Mouse (Mus musculus) ES-Bruce4 (cell line): ENCODE results near the gene Cnn2. TPM values are rescaled to one million over a fixed set of nuclear protein-coding genes. Genes with fewer than 3 reads are reported as not detected.

ENCODE experiments used
- H3K27ac ChIP-seq: 2 replicates; pipeline ENCODE4 v1.5.1; 2012; ENCODE audit warnings: low read length, inconsistent platforms; ENCODE audit not compliant: insufficient read depth
- H3K27me3 ChIP-seq: 2 replicates; pipeline ENCODE4 v1.6.1; 2012; ENCODE audit warnings: mild to moderate bottlenecking, low read length, inconsistent platforms; ENCODE audit not compliant: control insufficient read depth, poor library complexity, insufficient read depth, severe bottlenecking
- H3K36me3 ChIP-seq: 2 replicates; pipeline ENCODE4 v1.6.1; 2012; ENCODE audit warnings: inconsistent platforms, mild to moderate bottlenecking, low read length, moderate library complexity; ENCODE audit not compliant: control insufficient read depth, poor library complexity, insufficient read depth, severe bottlenecking
- H3K4me1 ChIP-seq: one replicate; pipeline ENCODE4 v1.8.1; 2011; ENCODE audit warnings: low read length; ENCODE audit not compliant: control insufficient read depth, insufficient read depth
- H3K4me3 ChIP-seq: 2 replicates; pipeline ENCODE4 v1.5.1; 2011; ENCODE audit warnings: low read depth, mild to moderate bottlenecking, low read length
- H3K9ac ChIP-seq: 2 replicates; pipeline ENCODE4 v1.6.1; 2012; ENCODE audit warnings: low read depth, mild to moderate bottlenecking, inconsistent platforms; ENCODE audit not compliant: poor library complexity, severe bottlenecking
- H3K9me3 ChIP-seq: replicated peaks from 2 replicates; pipeline ENCODE4 v1.6.1; 2012; ENCODE audit warnings: mild to moderate bottlenecking, low read length, inconsistent platforms; ENCODE audit not compliant: control insufficient read depth, poor library complexity, insufficient read depth, severe bottlenecking
- CTCF ChIP-seq: IDR thresholded peaks from one replicate; pipeline ENCODE4 v1.8.1; 2011; ENCODE audit warnings: low read depth, low read length
- EP300 ChIP-seq: IDR thresholded peaks from 2 replicates; pipeline ENCODE4 v1.6.1; 2011; ENCODE audit warnings: low read depth, low read length; ENCODE audit not compliant: insufficient read depth
- POLR2A ChIP-seq: IDR thresholded peaks from one replicate; pipeline ENCODE4 v1.8.1; 2011; ENCODE audit warnings: low read length; ENCODE audit not compliant: insufficient read depth
- polyA plus RNA-seq: library from polyadenylated mRNA; stranded (reverse); fragments of >200 nt; gene quantifications from 2 replicates; pipeline ENCODE4 v1.2.4, GENCODE M21; 2011; ENCODE audit warnings: low read depth; ENCODE audit not compliant: missing spikeins, insufficient read depth, insufficient read length

Gene Cnn2
- polyA plus RNA-seq, 1 experiment = 156 TPM

- no peaks in the 10 kb centered on the region for H3K9me3 ChIP-seq
- H3K36me3 ChIP-seq = no peaks in the 10 kb centered on the region
- TF ChIP-seq POLR2A = no peak
- TF ChIP-seq EP300 = no peak
- no peak for TF ChIP-seq CTCF
- H3K4me1 ChIP-seq = no peaks in the 10 kb centered on the region
- no peak overlapping the region for H3K4me3 ChIP-seq
- no peaks in the 10 kb centered on the region for H3K27me3 ChIP-seq
- no peak overlapping the region for H3K27ac ChIP-seq
- no peak overlapping the region for H3K9ac ChIP-seq
These were observed 15.6 kb upstream of the Cnn2 start for GRCm38 (mm10) chr10:79972831-79973230.

- Histone ChIP-seq H3K36me3 (no peaks in the 10 kb centered on the region), H3K27me3 (no peaks in the 10 kb centered on the region)
- TF ChIP-seq EP300 (no peak), CTCF (no peak), POLR2A (no peak)
These were observed 14.3 kb upstream of the Cnn2 start for GRCm38 (mm10) chr10:79974087-79974486.

GRCm38 (mm10) chr10:79974668-79975067, 13.7 kb upstream of the Cnn2 start:
- Histone ChIP-seq H3K4me1 (no peaks in the 10 kb centered on the region), H3K36me3 (no peaks in the 10 kb centered on the region), H3K27ac (no peak overlapping the region), H3K9me3 (no peaks in the 10 kb centered on the region), H3K9ac (no peak overlapping the region), H3K27me3 (no peaks in the 10 kb centered on the region), H3K4me3 (no peak overlapping the region)
- TF ChIP-seq POLR2A = no peak
- TF ChIP-seq CTCF = no peak
- TF ChIP-seq EP300 = no peak

More at GRCm38 (mm10) chr10:79974087-79974486, 14.3 kb upstream of the Cnn2 start:
- no peaks in the 10 kb centered on the region for H3K9me3 ChIP-seq
- H3K27ac ChIP-seq = no peak overlapping the region
- no peak overlapping the region for H3K4me3 ChIP-seq
- H3K9ac ChIP-seq = no peak overlapping the region
- no peaks in the 10 kb centered on the region for H3K4me1 ChIP-seq

- H3K4me1 ChIP-seq = no peaks in the 10 kb centered on the region
- peak overlapping the region; percentile 21; the same call in 1 of the 2 replicates for H3K9ac ChIP-seq
- peak overlapping the region; percentile 31 for H3K4me3 ChIP-seq
- no peak for TF ChIP-seq POLR2A
- no peak for TF ChIP-seq EP300
- no peak for TF ChIP-seq CTCF
- no peak overlapping the region for H3K27ac ChIP-seq
- no peaks in the 10 kb centered on the region for H3K36me3 ChIP-seq
- no peaks in the 10 kb centered on the region for H3K9me3 ChIP-seq
- H3K27me3 ChIP-seq = no peaks in the 10 kb centered on the region
These were observed 12.2 kb upstream of the Cnn2 start for GRCm38 (mm10) chr10:79976071-79976721.

- H3K4me3 ChIP-seq = peak overlapping the region; percentile 36
- no peak overlapping the region for H3K27ac ChIP-seq
- TF ChIP-seq EP300 (no peak), POLR2A (no peak), CTCF (no peak)
- H3K36me3 ChIP-seq = no peaks in the 10 kb centered on the region
- H3K4me1 ChIP-seq = no peaks in the 10 kb centered on the region
- no peaks in the 10 kb centered on the region for H3K9me3 ChIP-seq
- H3K27me3 ChIP-seq = no peaks in the 10 kb centered on the region
- peak overlapping the region; percentile 21; the same call in 1 of the 2 replicates for H3K9ac ChIP-seq
These were observed 11.7 kb upstream of the Cnn2 start for GRCm38 (mm10) chr10:79976722-79977107.

- Histone ChIP-seq H3K36me3 (no peaks in the 10 kb centered on the region), H3K9ac (no peak overlapping the region), H3K4me3 (peak overlapping the region; percentile 36), H3K9me3 (no peaks in the 10 kb centered on the region), H3K4me1 (peaks cover under 1% of the 10 kb centered on the region), H3K27ac (no peak overlapping the region), H3K27me3 (no peaks in the 10 kb centered on the region)
- TF ChIP-seq CTCF (no peak), POLR2A (no peak), EP300 (no peak)
These were observed 11.1 kb upstream of the Cnn2 start for GRCm38 (mm10) chr10:79977324-79977723.
